In the genomic region with DNA sequence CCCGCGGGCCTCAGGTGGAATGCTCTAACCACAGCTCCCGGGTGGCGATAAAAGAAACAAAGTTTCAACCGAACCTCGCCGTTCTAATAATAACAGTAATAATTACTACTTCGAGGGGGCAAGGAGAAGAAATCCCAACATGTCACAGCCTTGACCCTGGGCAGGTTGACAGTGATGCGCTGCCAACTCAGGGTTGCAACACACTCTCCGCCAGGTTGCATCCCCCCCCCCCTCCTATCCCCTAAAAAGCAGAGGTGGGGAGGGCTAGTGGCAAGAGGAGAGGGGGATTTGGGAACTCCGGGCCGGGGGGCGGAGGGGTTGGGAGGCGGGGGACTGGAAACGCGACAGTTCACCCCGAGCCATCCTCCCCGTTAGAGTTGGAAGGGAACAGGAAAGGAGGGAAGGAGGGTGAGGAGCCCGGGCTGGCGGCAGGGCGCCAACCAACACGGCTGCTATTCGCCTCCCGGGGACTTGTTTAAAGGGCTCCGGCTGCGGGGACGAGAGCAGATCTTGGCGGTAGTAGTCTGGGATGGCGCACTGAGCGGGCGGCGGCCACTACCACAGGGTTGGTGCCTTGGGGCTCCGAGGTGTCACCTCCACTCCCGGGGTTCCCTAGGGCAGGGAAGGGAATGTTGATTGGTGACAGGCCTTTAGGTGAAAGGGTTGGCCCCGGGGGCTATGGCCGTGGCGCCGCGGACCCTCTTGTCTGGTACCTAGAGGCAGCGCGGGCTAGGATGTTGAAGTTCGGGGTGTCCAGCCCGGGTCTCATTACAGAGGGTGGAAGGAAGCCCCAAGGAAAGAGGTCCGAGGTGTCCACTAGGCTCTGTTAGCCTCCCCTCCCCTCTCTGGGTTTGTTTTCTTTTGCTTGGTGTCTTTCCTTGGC, we compare ENCODE assay signal across 8 mouse cellular contexts. TPM values are rescaled to one million over a fixed set of nuclear protein-coding genes. Genes with fewer than 3 reads are reported as not detected.
A peak's percentile ranks its signal among the peaks of the same experiment; 100 is the strongest.
DNase-seq lines count a peak whose midpoint lies in the region; ATAC-seq and TF ChIP-seq lines count a peak whose summit lies in the region.

No protein-coding gene starts in this region.

- H3K4me3 ChIP-seq in embryonic facial prominence, embryonic 14.5 days (ENCODE audit: low read depth, low read length), result peak overlapping the region; percentile 82
- peak overlapping the region; percentile 63 to 66 for H3K4me3 ChIP-seq in heart, embryonic 14.5 days (ENCODE audit: control insufficient read depth in 1 of 2, insufficient read depth in 1 of 2, low read depth in 1 of 2, low read length in 2 of 2)
- H3K4me3 ChIP-seq in liver, embryonic 14.5 days (ENCODE audit: insufficient read depth in 1 of 2, low read depth in 2 of 2, low read length in 2 of 2), result peak overlapping the region; percentile 56 to 66
- peak overlapping the region; percentile 81 for H3K4me3 ChIP-seq in neural tube, embryonic 14.5 days (ENCODE audit: low read depth, low read length)

- H3K27me3 ChIP-seq in embryonic facial prominence, embryonic 14.5 days (replicated peaks; ENCODE audit: control insufficient read depth, insufficient read depth, low read length), result no peaks in the 10 kb centered on the region
- H3K27me3 ChIP-seq in heart, embryonic 14.5 days (ENCODE audit: control insufficient read depth, insufficient read depth, low read length), result no peaks in the 10 kb centered on the region
- peaks cover 32% of the 10 kb centered on the region for H3K27me3 ChIP-seq in liver, embryonic 14.5 days (ENCODE audit: control insufficient read depth, insufficient read depth, low read length)
- peaks cover 10% of the 10 kb centered on the region for H3K27me3 ChIP-seq in neural tube, embryonic 14.5 days (ENCODE audit: control insufficient read depth, insufficient read depth, low read length)

- TF ChIP-seq EP300 in liver, embryonic 14.5 days (IDR thresholded peaks at IDR 0.05; ENCODE audit: low read depth), result no peak

- no peaks in the 10 kb centered on the region for H3K36me3 ChIP-seq in embryonic facial prominence, embryonic 14.5 days (ENCODE audit: control insufficient read depth, insufficient read depth, low read length)
- H3K36me3 ChIP-seq in heart, embryonic 14.5 days (ENCODE audit: control insufficient read depth, insufficient read depth, low read length), result no peaks in the 10 kb centered on the region
- no peaks in the 10 kb centered on the region for H3K36me3 ChIP-seq in liver, embryonic 14.5 days (replicated peaks; ENCODE audit: control insufficient read depth, insufficient read depth, low read depth)
- no peaks in the 10 kb centered on the region for H3K36me3 ChIP-seq in neural tube, embryonic 14.5 days (ENCODE audit: control insufficient read depth, insufficient read depth, low read length)

- no peak for ATAC-seq in embryonic facial prominence, embryonic 14.5 days (ENCODE audit: low read depth)
- no peak for ATAC-seq in heart, embryonic 14.5 days (ENCODE audit: insufficient number of reproducible peaks, insufficient read depth, low FRiP score, low read depth)
- no peak for ATAC-seq in liver, embryonic 14.5 days (ENCODE audit: insufficient read depth)
- ATAC-seq in neural tube, embryonic 14.5 days (ENCODE audit: low read depth), result no peak

- H3K9me3 ChIP-seq in embryonic facial prominence, embryonic 14.5 days (ENCODE audit: control insufficient read depth, low read length), result no peaks in the 10 kb centered on the region
- H3K9me3 ChIP-seq in heart, embryonic 14.5 days (ENCODE audit: control insufficient read depth, low read length), result no peaks in the 10 kb centered on the region
- no peaks in the 10 kb centered on the region for H3K9me3 ChIP-seq in liver, embryonic 14.5 days (ENCODE audit: control insufficient read depth, low read length)
- H3K9me3 ChIP-seq in neural tube, embryonic 14.5 days (ENCODE audit: control insufficient read depth, low read length), result no peaks in the 10 kb centered on the region

- no peak for TF ChIP-seq CTCF in liver, embryonic 14.5 days (IDR thresholded peaks at IDR 0.05; ENCODE audit: low read depth)

- DNase-seq in urinary bladder, adult 18-20 months (ENCODE audit: low spot score in 2 of 2), result peak; percentile 20 to 67
- no peak for DNase-seq in urinary bladder, postnatal 10 days (ENCODE audit: low spot score)
- DNase-seq in embryonic facial prominence, embryonic 14.5 days (ENCODE audit: low spot score), result peak; percentile 67
- peak; percentile 68 for DNase-seq in kidney, postnatal 14 days
- peak in 1 of 3 experiments; percentile 20 for DNase-seq in liver, embryonic 14.5 days (ENCODE audit: low read depth in 3 of 3, low spot score in 3 of 3)
- peak; percentile 74 for DNase-seq in testis, postnatal 10 days (ENCODE audit: low spot score)

- peak overlapping the region; percentile 87 for H3K9ac ChIP-seq in embryonic facial prominence, embryonic 14.5 days (ENCODE audit: low read depth, low read length)
- H3K9ac ChIP-seq in heart, embryonic 14.5 days (ENCODE audit: low read length), result peak overlapping the region; percentile 75
- peak overlapping the region; percentile 46; the same call in 1 of the 2 replicates for H3K9ac ChIP-seq in liver, embryonic 14.5 days (replicated peaks)
- H3K9ac ChIP-seq in neural tube, embryonic 14.5 days (replicated peaks; ENCODE audit: low read depth, low read length), result peak overlapping the region; percentile 72

- peaks cover 4% of the 10 kb centered on the region for H3K4me1 ChIP-seq in embryonic facial prominence, embryonic 14.5 days (ENCODE audit: control insufficient read depth, insufficient read depth, low read length)
- H3K4me1 ChIP-seq in heart, embryonic 14.5 days (ENCODE audit: control insufficient read depth in 2 of 2, insufficient read depth in 2 of 2, low read length in 2 of 2), result peaks cover 0 to 12% of the 10 kb centered on the region in 2 experiments; a peak in 2 of 4 replicates
- peaks cover 0 to 3% of the 10 kb centered on the region in 2 experiments; a peak in 1 of 4 replicates for H3K4me1 ChIP-seq in liver, embryonic 14.5 days (replicated peaks; ENCODE audit: control insufficient read depth in 2 of 2, insufficient read depth in 2 of 2, low read length in 1 of 2)
- peaks cover 8% of the 10 kb centered on the region for H3K4me1 ChIP-seq in neural tube, embryonic 14.5 days (ENCODE audit: control insufficient read depth, insufficient read depth, low read length)

- peak overlapping the region; percentile 89 for H3K4me2 ChIP-seq in embryonic facial prominence, embryonic 14.5 days (ENCODE audit: low read depth, low read length)
- peak overlapping the region; percentile 99 for H3K4me2 ChIP-seq in heart, embryonic 14.5 days (ENCODE audit: low read length)
- H3K4me2 ChIP-seq in liver, embryonic 14.5 days (ENCODE audit: low read depth), result peak overlapping the region; percentile 93
- peak overlapping the region; percentile 98 for H3K4me2 ChIP-seq in neural tube, embryonic 14.5 days (ENCODE audit: low read depth, low read length)

- 0% methylated on average over 41 of the region's 44 CpGs for WGBS in embryonic facial prominence, embryonic 14.5 days
- WGBS in heart, embryonic 14.5 days, result 0% methylated on average over 42 of the region's 44 CpGs
- under 1% methylated on average over 44 of the region's 44 CpGs for WGBS in liver, embryonic 14.5 days (ENCODE audit: insufficient replicate concordance)
- under 1% methylated on average over 44 of the region's 44 CpGs for WGBS in neural tube, embryonic 14.5 days

- H3K27ac ChIP-seq in embryonic facial prominence, embryonic 14.5 days (replicated peaks; ENCODE audit: low read depth, low read length), result peak overlapping the region; percentile 97
- H3K27ac ChIP-seq in heart, embryonic 14.5 days (replicated peaks in 1 of 2; ENCODE audit: control insufficient read depth in 1 of 2, insufficient read depth in 1 of 2, low read depth in 2 of 2, low read length in 2 of 2), result peak overlapping the region; percentile 66 to 98
- no peak overlapping the region for H3K27ac ChIP-seq in liver, embryonic 14.5 days
- H3K27ac ChIP-seq in neural tube, embryonic 14.5 days (ENCODE audit: low read depth, low read length), result peak overlapping the region; percentile 92

RNA-seq across cellular contexts. Expression of a gene that starts 0.8 kb away (rescaled TPM):
- 63.5 and 66.6 TPM in 2 replicates for polyA plus RNA-seq in embryonic facial prominence, embryonic 14.5 days (2014; fragmentation: Nextera tagmentation; extraction: Ambion mirVana)
- 32.3 and 36.1 TPM in 2 replicates for polyA plus RNA-seq in heart, embryonic 14.5 days (2014; fragmentation: Nextera tagmentation; extraction: Ambion mirVana)
- 3.0 and 5.3 TPM in 2 replicates for polyA plus RNA-seq in liver, embryonic 14.5 days (2012; rRNA removed)
- 2.0 and 3.3 TPM in 2 replicates for polyA plus RNA-seq in liver, embryonic 14.5 days (2014; fragmentation: Nextera tagmentation; extraction: Ambion mirVana)
- polyA plus RNA-seq in neural tube, embryonic 14.5 days (2014; fragmentation: Nextera tagmentation; extraction: Ambion mirVana), result 121 and 128 TPM in 2 replicates
